Mouse (Mus musculus): ENCODE results near the gene Umad1. TPM values are rescaled to one million over a fixed set of nuclear protein-coding genes. Genes with fewer than 3 reads are reported as not detected.

The Umad1 gene
- total RNA-seq, 1 experiment, result 0.98 TPM

- H3K4me3 ChIP-seq (ENCODE audit: insufficient read depth in 1 of 2, low read depth in 1 of 2, low read length in 2 of 2, poor library complexity in 1 of 2, severe bottlenecking in 1 of 2), result no peak overlapping the region
- H3K4me1 ChIP-seq (ENCODE audit: control insufficient read depth in 2 of 2, insufficient read depth in 2 of 2, low read length in 2 of 2, poor library complexity in 1 of 2), result no peaks in the 10 kb centered on the region
- no peak overlapping the region for H3K9ac ChIP-seq (ENCODE audit: insufficient read depth, low read depth, low read length, poor library complexity, severe bottlenecking)
- no peaks in the 10 kb centered on the region for H3K36me3 ChIP-seq (ENCODE audit: control insufficient read depth, insufficient read depth, low read length, poor library complexity, severe bottlenecking)
- no peak overlapping the region for H3K27ac ChIP-seq (ENCODE audit: insufficient read depth, low read depth, low read length, poor library complexity, severe bottlenecking)
- TF ChIP-seq HCFC1 (IDR thresholded peaks at IDR 0.05; ENCODE audit: borderline replicate concordance, insufficient read depth, low read length) (no peak), MAFK (IDR thresholded peaks at IDR 0.05; ENCODE audit: insufficient read depth, low read depth, low read length) (no peak), ZNF384 (IDR thresholded peaks at IDR 0.05; ENCODE audit: low read depth, low read length) (no peak), CHD2 (IDR thresholded peaks at IDR 0.05; ENCODE audit: low read depth, low read length) (no peak), ZC3H11A (IDR thresholded peaks at IDR 0.05; ENCODE audit: borderline replicate concordance, low read depth, low read length) (no peak)
- in situ Hi-C loops (cut with MboI; ENCODE audit: low sequenced_read_pairs in 2 of 2, unreplicated experiment in 2 of 2), result no loop called here
- H3K9me3 ChIP-seq (ENCODE audit: control insufficient read depth, insufficient read depth, low read depth, low read length), result no peaks in the 10 kb centered on the region
- DNase-seq (ENCODE audit: low read depth, low spot score), result no peak
Observed at GRCm38 (mm10) chr6:8497868-8498257, 238.8 kb downstream of the Umad1 start.

GRCm38 (mm10) chr6:8498961-8499360, 239.9 kb downstream of the Umad1 start:
- H3K4me1 ChIP-seq (ENCODE audit: control insufficient read depth in 2 of 2, insufficient read depth in 2 of 2, low read length in 2 of 2, poor library complexity in 1 of 2), result no peaks in the 10 kb centered on the region
- no peaks in the 10 kb centered on the region for H3K9me3 ChIP-seq (ENCODE audit: control insufficient read depth, insufficient read depth, low read depth, low read length)
- no peak for DNase-seq (ENCODE audit: low read depth, low spot score)
- H3K4me3 ChIP-seq (ENCODE audit: insufficient read depth in 1 of 2, low read depth in 1 of 2, low read length in 2 of 2, poor library complexity in 1 of 2, severe bottlenecking in 1 of 2), result no peak overlapping the region
- in situ Hi-C loops (cut with MboI; ENCODE audit: low sequenced_read_pairs in 2 of 2, unreplicated experiment in 2 of 2), result no loop called here
- H3K9ac ChIP-seq (ENCODE audit: insufficient read depth, low read depth, low read length, poor library complexity, severe bottlenecking), result no peak overlapping the region
- TF ChIP-seq ZNF384 (IDR thresholded peaks at IDR 0.05; ENCODE audit: low read depth, low read length), result no peak
- no peak for TF ChIP-seq HCFC1 (IDR thresholded peaks at IDR 0.05; ENCODE audit: borderline replicate concordance, insufficient read depth, low read length)
- no peak for TF ChIP-seq MAFK (IDR thresholded peaks at IDR 0.05; ENCODE audit: insufficient read depth, low read depth, low read length)
- no peak for TF ChIP-seq CHD2 (IDR thresholded peaks at IDR 0.05; ENCODE audit: low read depth, low read length)
- TF ChIP-seq ZC3H11A (IDR thresholded peaks at IDR 0.05; ENCODE audit: borderline replicate concordance, low read depth, low read length), result no peak
- no peak overlapping the region for H3K27ac ChIP-seq (ENCODE audit: insufficient read depth, low read depth, low read length, poor library complexity, severe bottlenecking)
- no peaks in the 10 kb centered on the region for H3K36me3 ChIP-seq (ENCODE audit: control insufficient read depth, insufficient read depth, low read length, poor library complexity, severe bottlenecking)

- no peak for DNase-seq (ENCODE audit: low read depth, low spot score)
- Histone ChIP-seq H3K4me1 (ENCODE audit: control insufficient read depth in 2 of 2, insufficient read depth in 2 of 2, low read length in 2 of 2, poor library complexity in 1 of 2) (no peaks in the 10 kb centered on the region), H3K9me3 (ENCODE audit: control insufficient read depth, insufficient read depth, low read depth, low read length) (no peaks in the 10 kb centered on the region), H3K27ac (ENCODE audit: insufficient read depth, low read depth, low read length, poor library complexity, severe bottlenecking) (no peak overlapping the region), H3K4me3 (ENCODE audit: insufficient read depth in 1 of 2, low read depth in 1 of 2, low read length in 2 of 2, poor library complexity in 1 of 2, severe bottlenecking in 1 of 2) (no peak overlapping the region), H3K36me3 (ENCODE audit: control insufficient read depth, insufficient read depth, low read length, poor library complexity, severe bottlenecking) (no peaks in the 10 kb centered on the region), H3K9ac (ENCODE audit: insufficient read depth, low read depth, low read length, poor library complexity, severe bottlenecking) (no peak overlapping the region)
- no peak for TF ChIP-seq ZNF384 (IDR thresholded peaks at IDR 0.05; ENCODE audit: low read depth, low read length)
- no peak for TF ChIP-seq MAFK (IDR thresholded peaks at IDR 0.05; ENCODE audit: insufficient read depth, low read depth, low read length)
- TF ChIP-seq HCFC1 (IDR thresholded peaks at IDR 0.05; ENCODE audit: borderline replicate concordance, insufficient read depth, low read length), result no peak
- no peak for TF ChIP-seq ZC3H11A (IDR thresholded peaks at IDR 0.05; ENCODE audit: borderline replicate concordance, low read depth, low read length)
- no peak for TF ChIP-seq CHD2 (IDR thresholded peaks at IDR 0.05; ENCODE audit: low read depth, low read length)
- in situ Hi-C loops (cut with MboI; ENCODE audit: low sequenced_read_pairs in 2 of 2, unreplicated experiment in 2 of 2), result no loop called here
Observed at GRCm38 (mm10) chr6:8503953-8504352, 244.9 kb downstream of the Umad1 start.

- TF ChIP-seq ZNF384 (IDR thresholded peaks at IDR 0.05; ENCODE audit: low read depth, low read length) (no peak), HCFC1 (IDR thresholded peaks at IDR 0.05; ENCODE audit: borderline replicate concordance, insufficient read depth, low read length) (no peak), ZC3H11A (IDR thresholded peaks at IDR 0.05; ENCODE audit: borderline replicate concordance, low read depth, low read length) (no peak), MAFK (IDR thresholded peaks at IDR 0.05; ENCODE audit: insufficient read depth, low read depth, low read length) (no peak), CHD2 (IDR thresholded peaks at IDR 0.05; ENCODE audit: low read depth, low read length) (no peak)
- no peaks in the 10 kb centered on the region for H3K4me1 ChIP-seq (ENCODE audit: control insufficient read depth in 2 of 2, insufficient read depth in 2 of 2, low read length in 2 of 2, poor library complexity in 1 of 2)
- DNase-seq (ENCODE audit: low read depth, low spot score), result no peak
- in situ Hi-C loops (cut with MboI; ENCODE audit: low sequenced_read_pairs in 2 of 2, unreplicated experiment in 2 of 2), result no loop called here
- H3K36me3 ChIP-seq (ENCODE audit: control insufficient read depth, insufficient read depth, low read length, poor library complexity, severe bottlenecking), result no peaks in the 10 kb centered on the region
- H3K27ac ChIP-seq (ENCODE audit: insufficient read depth, low read depth, low read length, poor library complexity, severe bottlenecking), result no peak overlapping the region
- no peak overlapping the region for H3K9ac ChIP-seq (ENCODE audit: insufficient read depth, low read depth, low read length, poor library complexity, severe bottlenecking)
- no peak overlapping the region for H3K4me3 ChIP-seq (ENCODE audit: insufficient read depth in 1 of 2, low read depth in 1 of 2, low read length in 2 of 2, poor library complexity in 1 of 2, severe bottlenecking in 1 of 2)
- H3K9me3 ChIP-seq (ENCODE audit: control insufficient read depth, insufficient read depth, low read depth, low read length), result no peaks in the 10 kb centered on the region
Observed at GRCm38 (mm10) chr6:8504521-8505228, 245.6 kb downstream of the Umad1 start.
